Mouse (Mus musculus) fat pad, adult 2 months (tissue): ENCODE data around the gene Cartpt.
"Not testable (repeated sequence)": the region's sequence is repeated elsewhere in the genome, so short reads cannot be mapped to it uniquely, and the experiment has no call there.

Source experiments
- DNase-seq: peaks from one replicate; pipeline ENCODE4 v3.0.0-alpha.2; 2011; ENCODE audit warnings: low read depth, low spot score; ENCODE audit errors: extremely low read depth

Cartpt gene

GRCm38 (mm10) chr13:99900965-99901364, at the start of gene Cartpt:
Gene Cartpt, minus strand, starts transcription at chr13:99901091.
- no peak for DNase-seq

DNA sequence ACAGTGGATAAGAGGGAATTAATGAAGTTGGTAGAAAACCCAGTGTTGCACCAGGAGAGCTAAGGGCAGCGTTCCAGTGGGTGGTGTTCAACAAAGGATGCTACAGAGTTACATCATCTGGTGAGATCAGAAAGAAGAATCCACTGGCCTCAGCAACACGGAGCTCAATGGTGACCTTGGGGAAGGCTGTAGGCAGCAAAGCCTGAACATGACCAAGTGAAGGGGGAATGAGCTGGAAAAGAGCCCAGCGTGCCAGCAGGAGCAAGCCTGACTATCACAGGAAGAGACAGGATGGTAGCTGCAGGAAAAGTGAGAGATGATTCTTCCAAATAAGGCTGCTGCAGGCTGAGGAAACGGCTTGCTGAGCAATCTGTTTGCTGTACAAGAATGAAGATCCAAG, 46.5 kb upstream of the Cartpt start:
- no peak for DNase-seq

- no peak for DNase-seq
These were observed 42.6 kb upstream of the Cartpt start for GRCm38 (mm10) chr13:99943525-99943924.

DNA sequence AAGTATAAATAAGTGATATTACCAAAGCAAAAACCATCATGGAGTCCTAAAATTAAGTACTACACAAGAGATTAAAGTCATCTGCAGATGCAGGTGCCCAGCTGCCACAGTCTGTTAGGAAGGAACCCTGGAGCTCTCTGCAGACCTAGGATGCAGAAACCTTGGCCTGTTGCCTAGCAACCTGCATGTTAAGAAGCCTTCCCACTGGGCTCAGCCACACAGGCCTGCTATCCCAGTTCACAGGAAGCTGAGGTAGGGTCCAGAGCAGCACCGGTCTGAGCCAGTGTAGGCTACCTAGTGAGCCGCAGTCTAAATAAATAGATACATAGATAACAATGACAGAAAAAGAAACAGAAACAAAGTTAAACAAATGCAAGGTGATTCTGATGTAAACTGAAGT, 39.7 kb upstream of the Cartpt start:
- DNase-seq: no peak

DNA sequence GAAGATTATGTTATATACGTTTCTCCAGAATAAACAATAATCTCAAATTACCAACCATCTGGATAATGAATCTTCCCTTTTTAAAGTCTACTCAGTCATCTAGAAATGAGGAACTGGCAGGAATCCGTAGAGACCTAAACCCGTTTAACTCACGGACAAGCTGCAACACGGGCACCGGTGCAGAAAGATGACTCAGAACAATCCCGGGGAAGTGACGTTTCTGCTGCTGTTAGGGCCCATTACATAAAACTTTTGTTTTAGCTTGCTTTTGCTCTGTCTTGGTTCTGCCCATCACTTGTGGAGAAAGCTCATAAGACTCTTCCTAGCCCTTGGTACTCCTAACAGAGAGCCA, 38.4 kb upstream of the Cartpt start:
- no peak for DNase-seq

- DNase-seq: no peak
These were observed 37.9 kb upstream of the Cartpt start for GRCm38 (mm10) chr13:99938606-99939319.

- DNase-seq: no peak
These were observed 36.9 kb upstream of the Cartpt start for GRCm38 (mm10) chr13:99937741-99938140.

DNA sequence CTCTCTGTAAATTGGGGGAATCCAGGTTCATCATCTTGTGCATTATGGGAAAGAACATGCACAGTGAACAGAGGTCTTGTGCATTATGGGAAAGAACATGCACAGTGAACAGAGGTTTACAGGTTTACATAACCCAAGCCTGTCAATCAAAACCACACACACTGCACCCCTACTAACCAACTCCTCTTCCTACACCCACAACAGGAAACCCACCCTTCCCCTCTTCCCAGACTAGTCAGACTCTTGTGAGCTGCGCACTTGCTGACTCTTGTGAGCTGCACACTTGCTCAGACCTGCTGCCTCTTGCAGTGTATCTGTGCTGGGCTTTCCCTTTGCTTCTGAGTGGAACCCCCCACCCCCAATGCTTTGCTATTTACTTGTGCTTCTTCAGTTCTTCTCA, 31.5 kb upstream of the Cartpt start:
- no peak for DNase-seq

DNA sequence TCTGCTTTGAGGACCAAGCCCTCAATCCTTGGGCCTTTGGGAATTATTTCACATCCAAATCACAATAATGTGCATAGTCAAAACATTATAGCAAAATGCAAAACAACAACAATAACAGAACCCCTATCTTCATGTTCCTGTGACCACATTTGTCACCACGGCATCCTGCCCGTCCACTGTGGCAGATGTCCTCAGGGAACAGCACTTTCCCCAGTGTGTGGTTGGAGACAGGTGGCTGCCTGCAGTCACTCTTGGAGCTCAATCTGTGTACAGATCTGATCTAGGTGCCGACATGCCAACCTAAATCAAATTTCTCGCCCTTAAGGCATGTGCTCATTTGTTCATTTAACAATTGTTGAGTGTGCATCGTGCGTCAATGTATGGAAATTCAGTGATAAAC, 30.6 kb upstream of the Cartpt start:
- no peak for DNase-seq

- no peak for DNase-seq
These were observed 25.4 kb upstream of the Cartpt start for GRCm38 (mm10) chr13:99926249-99926648.

DNA sequence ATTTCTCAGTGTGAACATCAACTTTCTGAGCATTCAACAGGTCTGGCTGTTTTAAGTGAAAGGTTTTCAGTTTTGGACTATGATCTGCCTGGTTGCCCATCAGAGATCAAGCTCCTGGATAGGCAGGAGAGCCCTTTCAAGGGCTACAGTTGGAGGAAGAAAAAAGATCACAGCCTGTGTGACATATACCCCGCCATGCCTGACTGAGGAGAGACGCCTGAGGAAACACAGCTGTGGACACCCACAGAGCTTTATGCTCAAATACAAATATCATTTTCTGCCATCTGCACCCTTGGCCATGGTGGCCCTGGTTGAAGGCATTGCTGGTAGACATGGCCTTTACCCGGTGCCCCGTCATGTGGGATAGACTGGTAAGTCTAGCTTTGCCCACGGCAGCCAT, 14.7 kb upstream of the Cartpt start:
- no peak for DNase-seq

- DNase-seq: no peak
These were observed 366 bp downstream of the Cartpt start for GRCm38 (mm10) chr13:99900557-99900892.

DNA sequence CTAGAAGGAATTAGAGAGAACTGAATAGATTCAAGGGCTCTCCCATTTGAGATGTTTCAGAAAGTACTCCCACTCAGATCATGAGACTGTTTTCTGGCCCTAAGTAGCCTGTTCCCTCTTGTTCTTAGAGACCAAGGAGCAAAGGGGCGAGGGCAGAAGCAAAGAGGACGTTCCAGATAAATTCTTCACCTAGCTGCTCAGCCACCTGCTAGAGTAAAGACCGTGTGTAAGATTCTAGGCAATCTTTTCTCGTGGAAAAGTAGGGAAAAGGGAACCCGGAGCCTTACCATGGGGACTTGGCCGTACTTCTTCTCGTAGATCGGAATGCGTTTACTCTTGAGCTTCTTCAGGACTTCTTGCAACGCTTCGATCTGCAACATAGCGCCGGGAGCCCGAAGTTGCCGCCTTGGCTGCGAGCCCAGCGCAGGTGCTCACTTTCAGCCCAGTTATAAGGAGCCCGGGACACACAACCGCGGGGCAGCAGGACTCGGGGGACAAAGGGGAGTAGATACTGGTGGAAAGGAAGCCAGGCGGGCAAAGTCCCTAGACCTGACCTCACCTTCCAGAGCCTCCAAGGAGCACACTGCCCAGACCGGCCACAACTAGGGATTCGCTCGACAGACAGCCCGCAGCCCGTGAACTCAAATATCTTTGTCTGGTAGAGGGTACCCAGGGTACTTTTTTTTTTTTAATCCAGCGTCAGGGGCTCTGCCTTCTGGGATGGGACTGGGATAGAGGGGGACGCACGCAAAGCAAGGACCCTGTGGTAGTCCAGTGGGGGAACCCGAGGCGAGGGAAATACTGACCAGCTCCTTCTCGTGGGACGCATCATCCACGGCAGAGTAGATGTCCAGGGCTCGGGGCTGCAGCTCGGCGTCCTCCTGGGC, 978 bp downstream of the Cartpt start:
- no peak for DNase-seq

GRCm38 (mm10) chr13:99898816-99899215, 2.1 kb downstream of the Cartpt start:
- DNase-seq: no peak

DNA sequence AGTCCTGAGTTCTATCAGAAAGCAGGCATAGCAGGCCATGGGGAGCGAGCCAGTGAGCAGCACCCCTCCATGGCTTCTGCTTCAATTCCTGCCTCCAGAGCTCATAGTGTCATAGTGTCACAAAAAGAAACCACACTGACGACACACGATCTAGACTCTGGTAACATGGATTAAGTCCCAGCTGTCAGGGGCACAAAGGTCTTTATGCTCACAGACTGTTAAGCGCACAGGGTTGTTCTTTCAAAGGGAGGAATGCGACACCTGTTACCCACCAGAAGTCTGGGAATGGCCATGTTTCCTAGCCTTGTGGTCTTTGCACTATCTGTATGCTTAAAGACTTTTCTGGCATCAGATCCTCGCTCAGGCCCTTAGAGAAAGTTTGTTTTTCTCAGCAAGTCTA, 15.3 kb downstream of the Cartpt start:
- DNase-seq: no peak

- DNase-seq: not testable (repeated sequence)
These were observed 19.1 kb downstream of the Cartpt start for GRCm38 (mm10) chr13:99881774-99882173.

- no peak for DNase-seq
These were observed 21.2 kb downstream of the Cartpt start for GRCm38 (mm10) chr13:99879696-99880095.

- DNase-seq: no peak
These were observed 28.8 kb downstream of the Cartpt start for GRCm38 (mm10) chr13:99872059-99872458.

DNA sequence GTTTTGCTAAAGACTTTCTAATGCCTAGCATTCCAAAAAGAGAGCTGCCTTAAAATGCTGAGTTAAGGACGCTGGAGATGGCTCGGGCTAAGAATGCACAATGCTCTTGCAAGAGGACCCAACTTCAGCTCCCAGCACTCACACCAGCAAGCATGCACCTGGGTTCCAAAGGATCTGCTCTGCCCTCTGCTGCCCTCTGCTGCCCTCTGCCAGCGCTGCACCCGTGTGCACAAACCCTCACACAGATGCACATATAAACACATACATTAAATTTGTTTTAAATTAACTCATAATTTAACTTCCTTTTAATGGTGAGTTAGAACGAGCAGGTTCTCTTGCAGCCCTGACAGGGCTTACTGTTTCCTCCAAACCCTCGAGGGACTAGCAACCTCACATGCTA, 32.5 kb downstream of the Cartpt start:
- no peak for DNase-seq

- DNase-seq: no peak
These were observed 36.6 kb downstream of the Cartpt start for GRCm38 (mm10) chr13:99864331-99864730.

DNA sequence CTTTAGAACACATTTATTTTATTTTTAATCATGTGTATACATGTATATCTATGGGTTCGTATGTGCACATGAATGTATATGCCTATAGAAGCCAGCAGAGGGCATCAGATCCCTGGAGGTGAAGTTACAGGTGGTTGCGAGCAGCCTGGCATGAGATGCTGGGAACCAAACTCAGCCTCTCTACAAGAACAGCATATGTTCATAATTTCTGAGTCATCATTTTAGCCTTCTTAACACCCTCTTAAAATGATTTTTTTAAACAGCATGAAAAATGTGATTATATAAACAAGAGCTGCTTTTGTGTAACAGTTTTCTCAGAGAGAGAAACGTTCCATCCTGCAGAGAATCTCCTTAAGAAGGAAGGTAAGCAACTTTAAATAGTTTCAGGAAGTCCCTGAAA, 40.2 kb downstream of the Cartpt start:
- no peak for DNase-seq

GRCm38 (mm10) chr13:99859082-99859481, 41.8 kb downstream of the Cartpt start:
- DNase-seq: no peak

- DNase-seq: no peak
These were observed 43.0 kb downstream of the Cartpt start for GRCm38 (mm10) chr13:99857879-99858278.
